Mouse (Mus musculus) hindbrain, embryonic 15.5 days (tissue): Measurements from ENCODE around the gene Me3. TPM values are rescaled to one million over a fixed set of nuclear protein-coding genes. Genes with fewer than 3 reads are reported as not detected.
"Not testable (repeated sequence)": the region's sequence is repeated elsewhere in the genome, so short reads cannot be mapped to it uniquely, and the experiment has no call there.

Source experiments
- ATAC-seq: fragments of 200-750 bp; cut with Nextera tagmentation; 2 replicates; pipeline ENCODE4 v1.8.0; 2017; ENCODE audit warnings: low read depth, moderate number of reproducible peaks, moderate TSS enrichment; ENCODE audit not compliant: low FRiP score
- H3K27ac ChIP-seq: fragments of 300-500 bp; sonication (generic); replicated peaks from 2 replicates; pipeline ENCODE4 v1.5.1; 2015; ENCODE audit warnings: mild to moderate bottlenecking, inconsistent platforms
- H3K27me3 ChIP-seq: fragments of 300-500 bp; sonication (generic); 2 replicates; pipeline ENCODE4 v1.6.1; 2015; ENCODE audit warnings: control low read depth, inconsistent platforms
- H3K36me3 ChIP-seq: fragments of 300-500 bp; sonication (generic); 2 replicates; pipeline ENCODE4 v1.6.1; 2015; ENCODE audit warnings: control low read depth, inconsistent platforms
- H3K4me1 ChIP-seq: fragments of 300-500 bp; sonication (generic); replicated peaks from 2 replicates; pipeline ENCODE4 v1.6.1; 2015; ENCODE audit warnings: control low read depth, inconsistent platforms
- H3K4me2 ChIP-seq: fragments of 300-500 bp; sonication (generic); 2 replicates; pipeline ENCODE4 v1.6.1; 2015; ENCODE audit warnings: moderate library complexity, mild to moderate bottlenecking, inconsistent platforms
- H3K4me3 ChIP-seq: fragments of 300-500 bp; sonication (generic); 2 replicates; pipeline ENCODE4 v1.5.1; 2015; ENCODE audit warnings: mild to moderate bottlenecking, inconsistent platforms
- H3K9ac ChIP-seq: fragments of 300-500 bp; sonication (generic); 2 replicates; pipeline ENCODE4 v1.6.1; 2015; ENCODE audit warnings: inconsistent platforms
- H3K9me3 ChIP-seq: fragments of 300-500 bp; sonication (generic); 2 replicates; pipeline ENCODE4 v1.6.1; 2016; ENCODE audit warnings: control low read depth, inconsistent platforms
- WGBS: fragments of 180-500 bp; shearing (Covaris S2); methylation state at CpG from one replicate; pipeline ENCODE4 v1.1.7; 2015; 5-methylcytosine and 5-hydroxymethylcytosine counted together
- polyA plus RNA-seq: library from polyadenylated mRNA; unstranded; fragments of >200 nt; fragmentation: Nextera tagmentation; extraction: Ambion mirVana; gene quantifications from 2 replicates; pipeline ENCODE4 v1.2.1, GENCODE M21; 2015

Me3 gene
- polyA plus RNA-seq, 1 experiment from 2014 or later = 14.8 TPM

DNA sequence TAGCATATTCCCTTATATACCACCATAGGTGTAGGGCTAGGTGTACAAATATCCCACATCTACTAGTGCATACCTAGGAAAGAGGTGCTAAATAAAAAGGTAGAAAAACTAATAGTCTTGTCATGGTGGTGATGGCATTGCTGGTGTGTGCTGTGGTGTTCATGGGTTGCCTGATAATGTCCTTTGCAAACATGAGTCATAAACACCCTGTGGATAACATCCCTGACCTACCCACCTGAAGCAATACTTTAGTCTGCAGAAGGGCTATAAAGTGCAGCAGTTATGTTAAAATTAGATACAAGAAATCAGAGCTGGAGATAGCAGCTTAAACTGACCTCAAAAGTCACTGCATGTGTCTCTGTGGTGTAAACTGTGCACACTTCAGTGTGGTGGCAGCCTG, 80.9 kb downstream of the Me3 start:
- no peaks in the 10 kb centered on the region for H3K4me1 ChIP-seq
- no peak overlapping the region for H3K27ac ChIP-seq
- ATAC-seq = no peak
- H3K36me3 ChIP-seq = no peaks in the 10 kb centered on the region
- H3K9me3 ChIP-seq = no peaks in the 10 kb centered on the region
- no peak overlapping the region for H3K4me3 ChIP-seq
- no peaks in the 10 kb centered on the region for H3K27me3 ChIP-seq
- no peak overlapping the region for H3K4me2 ChIP-seq
- no peak overlapping the region for H3K9ac ChIP-seq

GRCm38 (mm10) chr7:89716226-89716625, 84.0 kb downstream of the Me3 start:
- 82% methylated on average over 3 of the region's 3 CpGs for WGBS
- H3K4me3 ChIP-seq = no peak overlapping the region
- H3K4me2 ChIP-seq = no peak overlapping the region

GRCm38 (mm10) chr7:89717521-89717920, 85.3 kb downstream of the Me3 start:
- H3K36me3 ChIP-seq = no peaks in the 10 kb centered on the region
- H3K27me3 ChIP-seq = no peaks in the 10 kb centered on the region
- WGBS = 83% methylated on average over 2 of the region's 2 CpGs
- no peak overlapping the region for H3K4me2 ChIP-seq
- no peak for ATAC-seq
- H3K9me3 ChIP-seq = no peaks in the 10 kb centered on the region
- H3K9ac ChIP-seq = no peak overlapping the region
- H3K27ac ChIP-seq = no peak overlapping the region
- no peak overlapping the region for H3K4me3 ChIP-seq
- no peaks in the 10 kb centered on the region for H3K4me1 ChIP-seq

More at GRCm38 (mm10) chr7:89716226-89716625, 84.0 kb downstream of the Me3 start:
- no peak overlapping the region for H3K9ac ChIP-seq
- no peaks in the 10 kb centered on the region for H3K9me3 ChIP-seq
- no peaks in the 10 kb centered on the region for H3K27me3 ChIP-seq
- no peaks in the 10 kb centered on the region for H3K4me1 ChIP-seq
- no peaks in the 10 kb centered on the region for H3K36me3 ChIP-seq
- H3K27ac ChIP-seq = no peak overlapping the region
- ATAC-seq = no peak

GRCm38 (mm10) chr7:89718264-89718663, 86.1 kb downstream of the Me3 start:
- H3K9ac ChIP-seq = no peak overlapping the region
- no peak overlapping the region for H3K4me2 ChIP-seq
- ATAC-seq = no peak
- H3K27me3 ChIP-seq = no peaks in the 10 kb centered on the region
- 81% methylated on average over 2 of the region's 2 CpGs for WGBS
- no peaks in the 10 kb centered on the region for H3K36me3 ChIP-seq
- H3K4me1 ChIP-seq = no peaks in the 10 kb centered on the region
- no peak overlapping the region for H3K4me3 ChIP-seq
- no peak overlapping the region for H3K27ac ChIP-seq
- no peaks in the 10 kb centered on the region for H3K9me3 ChIP-seq

GRCm38 (mm10) chr7:89720256-89720655, 88.1 kb downstream of the Me3 start:
- Histone ChIP-seq H3K4me1 (no peaks in the 10 kb centered on the region), H3K36me3 (no peaks in the 10 kb centered on the region), H3K9me3 (no peaks in the 10 kb centered on the region), H3K4me2 (no peak overlapping the region), H3K4me3 (no peak overlapping the region), H3K9ac (no peak overlapping the region), H3K27me3 (no peaks in the 10 kb centered on the region), H3K27ac (no peak overlapping the region)
- 93% methylated on average over 2 of the region's 2 CpGs for WGBS
- no peak for ATAC-seq

GRCm38 (mm10) chr7:89726712-89727111, 94.5 kb downstream of the Me3 start:
- Histone ChIP-seq H3K9ac (no peak overlapping the region), H3K4me1 (no peaks in the 10 kb centered on the region), H3K27me3 (no peaks in the 10 kb centered on the region), H3K27ac (no peak overlapping the region), H3K4me3 (no peak overlapping the region), H3K9me3 (no peaks in the 10 kb centered on the region), H3K4me2 (no peak overlapping the region), H3K36me3 (no peaks in the 10 kb centered on the region)
- 83% methylated on average over 3 of the region's 3 CpGs for WGBS
- ATAC-seq = no peak

DNA sequence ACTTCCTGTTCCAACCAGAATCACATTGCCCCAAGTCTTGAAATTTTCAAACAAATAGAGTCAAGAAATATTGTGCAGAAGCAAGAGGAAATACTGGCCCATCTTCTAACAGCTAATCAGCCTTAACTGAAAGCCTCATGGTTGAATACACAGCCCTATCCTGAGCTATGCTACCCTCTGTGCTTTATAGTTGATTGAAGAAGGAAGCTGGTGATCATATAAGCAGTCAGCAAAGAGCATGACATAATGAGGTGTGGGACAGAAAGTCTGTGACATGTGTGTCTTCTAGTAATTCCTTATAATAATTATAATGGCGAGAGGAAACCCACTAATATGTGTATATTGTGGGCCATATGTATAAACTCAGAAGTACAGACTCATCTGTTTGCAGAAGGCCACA, 95.4 kb downstream of the Me3 start:
- Histone ChIP-seq H3K27ac (no peak overlapping the region), H3K9me3 (no peaks in the 10 kb centered on the region), H3K36me3 (no peaks in the 10 kb centered on the region), H3K27me3 (no peaks in the 10 kb centered on the region), H3K4me1 (no peaks in the 10 kb centered on the region), H3K4me2 (no peak overlapping the region), H3K4me3 (no peak overlapping the region), H3K9ac (no peak overlapping the region)
- ATAC-seq = no peak
- 98% methylated on average over 1 of the region's 1 CpGs for WGBS

DNA sequence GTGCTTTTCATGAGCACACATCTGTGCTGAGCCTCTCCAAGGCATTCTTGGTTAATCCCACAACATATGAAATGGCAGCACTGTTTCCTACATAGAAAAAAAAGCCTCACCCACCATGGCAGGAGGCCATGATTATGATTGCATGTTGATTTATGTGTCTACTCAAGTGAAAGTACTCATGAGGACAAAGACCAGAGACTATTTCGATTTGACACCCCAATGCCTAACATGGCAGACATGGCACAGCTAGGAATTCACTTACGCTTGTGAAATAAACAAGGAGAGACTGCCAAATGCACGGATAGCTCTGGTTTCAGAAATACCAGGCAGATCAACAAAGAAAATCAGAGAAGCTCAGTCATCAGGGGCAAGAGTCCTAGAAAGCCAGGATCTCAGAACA, 96.2 kb downstream of the Me3 start:
- Histone ChIP-seq H3K4me2 (no peak overlapping the region), H3K27me3 (no peaks in the 10 kb centered on the region), H3K36me3 (no peaks in the 10 kb centered on the region), H3K9ac (no peak overlapping the region), H3K4me1 (no peaks in the 10 kb centered on the region), H3K4me3 (no peak overlapping the region), H3K9me3 (no peaks in the 10 kb centered on the region), H3K27ac (no peak overlapping the region)
- 86% methylated on average over 3 of the region's 3 CpGs for WGBS
- no peak for ATAC-seq

DNA sequence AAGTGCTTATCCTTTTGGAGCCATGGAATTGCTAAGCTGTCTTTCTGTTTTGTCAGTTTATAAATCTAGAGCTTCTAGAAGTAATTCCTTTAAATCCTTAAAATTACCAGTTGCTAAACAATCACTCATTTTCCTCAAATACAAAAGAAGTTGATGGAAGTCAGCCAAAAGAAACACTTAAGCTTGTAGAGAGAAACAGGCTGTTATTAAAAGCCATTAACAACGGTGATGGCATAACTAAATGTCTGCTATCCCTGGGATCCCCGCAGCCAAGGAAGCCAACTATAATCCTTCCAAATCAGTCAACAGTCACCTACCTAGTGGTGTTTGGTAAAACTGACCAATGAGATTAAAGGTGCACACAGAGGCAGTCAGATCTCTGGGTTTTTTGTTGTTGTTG, 98.3 kb downstream of the Me3 start:
- ATAC-seq = no peak
- Histone ChIP-seq H3K36me3 (no peaks in the 10 kb centered on the region), H3K4me3 (no peak overlapping the region), H3K4me1 (no peaks in the 10 kb centered on the region), H3K27ac (no peak overlapping the region), H3K27me3 (no peaks in the 10 kb centered on the region), H3K9ac (no peak overlapping the region), H3K9me3 (no peaks in the 10 kb centered on the region), H3K4me2 (no peak overlapping the region)
- 72% methylated on average over 2 of the region's 2 CpGs for WGBS

DNA sequence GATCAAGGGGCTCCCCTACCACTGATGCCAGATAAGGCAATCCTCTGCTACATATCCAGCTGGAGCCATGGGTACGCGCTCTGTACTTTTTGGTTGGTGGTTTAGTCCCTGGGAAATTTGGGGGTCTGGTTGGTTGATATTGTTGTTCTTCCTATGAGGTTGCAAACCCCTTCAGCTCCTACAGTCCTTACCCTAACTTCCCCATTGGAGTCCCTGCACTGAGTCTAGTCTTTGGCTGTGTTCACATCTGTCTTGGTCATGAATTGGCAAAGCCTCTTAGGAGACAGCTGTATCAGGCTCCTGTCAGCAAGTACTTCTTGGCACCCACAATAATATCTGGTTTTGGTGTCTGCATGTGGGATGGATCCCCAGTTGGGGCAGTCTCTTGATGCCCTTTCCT, 98.9 kb downstream of the Me3 start:
- not testable (repeated sequence) for H3K27me3 ChIP-seq, H3K4me2 ChIP-seq, H3K27ac ChIP-seq, ATAC-seq, H3K4me3 ChIP-seq, H3K36me3 ChIP-seq, H3K4me1 ChIP-seq, H3K9ac ChIP-seq, H3K9me3 ChIP-seq
- WGBS = 98% methylated on average over 2 of the region's 2 CpGs

- 50% methylated on average over 7 of the region's 7 CpGs for WGBS
- Histone ChIP-seq H3K4me3 (no peak overlapping the region), H3K4me2 (no peak overlapping the region), H3K4me1 (0 out of 2 replicates have a peak, but pooled peaks cover 4% of the 10 kb centered on the region), H3K27me3 (no peaks in the 10 kb centered on the region), H3K27ac (peak overlapping the region; percentile 57; the same call in 1 of the 2 replicates), H3K9ac (no peak overlapping the region), H3K36me3 (no peaks in the 10 kb centered on the region), H3K9me3 (no peaks in the 10 kb centered on the region)
- ATAC-seq = no peak
Observed at GRCm38 (mm10) chr7:89748415-89748814, 116.2 kb downstream of the Me3 start.

GRCm38 (mm10) chr7:89749183-89749582, 117.0 kb downstream of the Me3 start:
- Histone ChIP-seq H3K4me2 (no peak overlapping the region), H3K9ac (no peak overlapping the region), H3K9me3 (no peaks in the 10 kb centered on the region), H3K27me3 (no peaks in the 10 kb centered on the region), H3K4me1 (0 out of 2 replicates have a peak, but pooled peaks cover 4% of the 10 kb centered on the region), H3K36me3 (no peaks in the 10 kb centered on the region), H3K27ac (no peak overlapping the region), H3K4me3 (no peak overlapping the region)
- 33% methylated on average over 2 of the region's 2 CpGs for WGBS
- no peak for ATAC-seq

- Histone ChIP-seq H3K36me3 (no peaks in the 10 kb centered on the region), H3K27me3 (no peaks in the 10 kb centered on the region), H3K9ac (no peak overlapping the region), H3K27ac (no peak overlapping the region), H3K9me3 (no peaks in the 10 kb centered on the region), H3K4me2 (no peak overlapping the region), H3K4me1 (peaks cover 4% of the 10 kb centered on the region; the same call in 1 of the 2 replicates), H3K4me3 (no peak overlapping the region)
- 14% methylated on average over 5 of the region's 5 CpGs for WGBS
- peak; percentile 54; the same call in 1 of the 2 replicates for ATAC-seq
Observed at GRCm38 (mm10) chr7:89766678-89767508, 134.7 kb downstream of the Me3 start.
